Mouse (Mus musculus) CH12F3 (cell line): ENCODE measurements around the gene Vps72.

Experiments used
- in situ Hi-C: fragments of 300-500 bp; cut with MboI; formaldehyde crosslinking; loops from 2 replicates; pipeline ENCODE4 v1.14.3; 2020; ENCODE audit warnings: low sequenced_read_pairs

The Vps72 gene

DNA sequence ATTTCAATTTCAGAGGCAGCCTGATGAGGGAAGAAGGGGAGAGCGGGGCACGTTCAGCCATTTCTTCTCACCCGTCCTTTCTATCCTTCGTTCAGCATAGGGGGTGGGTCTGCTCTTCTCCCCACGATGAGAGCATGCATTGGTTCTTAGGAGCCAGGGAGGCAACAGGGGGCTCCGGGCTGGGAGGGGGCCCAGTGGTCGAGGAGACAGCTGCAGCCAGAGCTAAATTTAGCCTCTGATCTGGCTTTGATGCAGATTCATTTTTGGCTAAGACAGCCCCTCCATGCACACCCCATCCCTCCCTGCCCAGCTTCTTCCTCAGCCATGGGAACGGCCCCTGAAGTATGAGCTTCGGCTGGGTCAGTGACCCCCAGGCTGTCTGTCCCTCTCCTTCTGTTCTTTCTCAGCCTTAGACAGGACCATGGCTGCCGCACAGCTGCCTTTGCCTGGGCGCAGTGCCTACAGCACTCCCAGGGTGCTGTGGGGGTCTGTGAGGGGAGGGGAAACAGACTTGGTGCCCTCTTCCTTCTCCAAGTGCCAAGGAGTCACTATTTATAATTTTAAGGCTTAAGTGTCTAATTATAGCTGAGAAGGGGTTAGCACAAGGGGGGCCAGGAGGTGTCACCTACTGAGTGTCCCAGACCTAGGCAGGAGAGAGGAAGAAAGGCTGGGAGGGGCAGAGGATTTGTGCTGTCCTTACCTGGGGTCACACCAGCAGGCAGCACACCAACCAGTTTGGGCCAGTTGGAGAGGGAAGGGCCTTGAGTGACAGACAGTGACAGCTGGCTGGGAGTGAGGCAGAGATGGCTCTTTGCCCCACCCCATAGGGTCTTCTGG, 52.8 kb downstream of the Vps72 start:
- in situ Hi-C loops, result no loop called here

DNA sequence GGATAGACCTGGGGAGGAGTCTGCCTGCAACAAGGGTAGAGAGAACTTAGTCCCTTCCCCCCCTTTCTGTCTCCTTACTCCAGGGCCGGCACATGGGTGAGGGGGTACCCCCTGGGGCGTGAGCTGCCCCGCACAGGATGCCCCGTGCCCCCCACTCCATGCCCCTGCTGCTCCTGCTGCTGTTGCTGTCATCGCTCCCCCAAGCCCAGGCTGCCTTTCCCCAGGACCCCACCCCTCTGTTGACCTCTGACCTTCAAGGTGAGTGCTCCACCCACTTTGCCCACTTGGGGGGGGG, 53.4 kb downstream of the Vps72 start:
- in situ Hi-C loops, result no loop called here

DNA sequence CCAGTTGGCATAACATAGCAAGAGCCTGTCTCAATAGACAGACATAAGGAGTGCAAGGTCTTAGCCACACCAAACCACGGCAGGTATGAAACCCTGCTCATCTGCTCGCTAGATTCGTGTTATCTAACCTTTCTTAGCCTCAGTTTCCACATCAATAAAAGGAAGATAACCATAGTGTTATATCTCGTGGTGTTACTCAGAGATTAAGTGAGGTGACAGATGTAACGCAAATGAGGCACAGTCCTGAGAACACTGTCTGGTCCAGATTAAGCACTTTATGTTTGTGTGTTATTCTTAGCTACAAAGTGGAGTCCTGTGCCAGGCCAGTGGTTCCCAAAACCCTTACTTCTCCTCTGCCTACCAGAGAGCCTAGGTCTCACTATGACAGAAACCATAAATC, 54.0 kb downstream of the Vps72 start:
- in situ Hi-C loops, result no loop called here

DNA sequence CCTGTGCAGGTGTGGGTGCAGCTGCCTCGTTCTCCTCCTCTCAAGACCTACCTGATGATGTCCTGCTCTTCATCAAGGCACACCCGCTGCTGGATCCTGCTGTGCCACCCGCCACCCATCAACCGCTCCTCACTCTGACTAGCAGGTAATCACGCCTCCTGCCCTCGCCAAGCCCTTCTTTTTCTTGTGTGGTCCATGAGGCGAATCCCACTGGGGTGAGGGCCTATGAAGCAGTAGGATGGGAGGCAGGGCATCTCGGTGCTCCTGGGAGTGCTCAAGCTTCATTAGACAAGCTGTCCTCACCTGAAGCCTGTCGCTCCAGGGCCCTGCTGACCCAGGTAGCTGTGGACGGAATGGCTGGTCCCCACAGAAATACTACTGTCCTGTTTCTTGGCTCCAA, 59.2 kb downstream of the Vps72 start:
- in situ Hi-C loops, result no loop called here

DNA sequence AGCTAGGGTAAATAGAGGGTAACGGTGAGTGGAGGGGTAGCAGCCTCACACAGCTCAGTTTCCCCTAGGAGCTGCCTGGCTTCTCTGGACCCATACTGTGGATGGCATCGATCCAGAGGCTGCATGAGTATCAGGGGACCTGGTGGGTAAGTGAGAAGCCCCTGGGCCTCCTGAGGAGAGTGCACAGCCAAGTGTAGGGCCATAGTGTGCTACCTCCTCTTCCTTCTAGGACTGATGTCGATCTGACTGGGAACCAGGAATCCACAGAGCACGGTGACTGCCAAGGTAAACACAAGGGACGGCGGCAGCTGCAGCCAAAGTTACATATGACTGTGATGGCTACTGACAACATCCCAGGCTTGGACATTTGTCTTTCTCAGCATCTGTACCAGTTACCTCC, 60.3 kb downstream of the Vps72 start:
- in situ Hi-C loops, result no loop called here
